Mouse (Mus musculus) megakaryocyte, embryonic 14.5 days (primary cell): ENCODE results near the gene Lekr1. TPM values are rescaled to one million over a fixed set of nuclear protein-coding genes. Genes with fewer than 3 reads are reported as not detected.

Source experiments
- H3K27me3 ChIP-seq: replicated peaks from 2 replicates; pipeline ENCODE3; 2012; ENCODE audit warnings: inconsistent platforms
- H3K36me3 ChIP-seq: replicated peaks from 2 replicates; pipeline ENCODE3; 2012; ENCODE audit warnings: low read length, inconsistent platforms, mixed read lengths
- H3K4me1 ChIP-seq: 2 replicates; pipeline ENCODE4 v1.6.1; 2012; ENCODE audit warnings: inconsistent platforms
- H3K4me3 ChIP-seq: replicated peaks from 2 replicates; pipeline ENCODE3; 2012; ENCODE audit warnings: moderate library complexity, mild to moderate bottlenecking, inconsistent platforms
- H3K9me3 ChIP-seq: 2 replicates; pipeline ENCODE4 v1.6.1; 2012; ENCODE audit warnings: inconsistent platforms
- FLI1 ChIP-seq: IDR thresholded peaks from 2 replicates; pipeline ENCODE4 v1.6.1; 2012; ENCODE audit warnings: low read length, inconsistent platforms, mixed read lengths
- GATA1 ChIP-seq: IDR thresholded peaks from 3 replicates; pipeline ENCODE4 v1.6.1; 2012; ENCODE audit warnings: mixed read lengths, low read length, inconsistent platforms, borderline replicate concordance
- polyA plus RNA-seq: library from polyadenylated mRNA; stranded (reverse); fragments of >175 nt; gene quantifications from 2 replicates; pipeline ENCODE4 v1.2.3, GENCODE M21; 2012; ENCODE audit warnings: low replicate concordance; ENCODE audit not compliant: insufficient read depth

Gene Lekr1
- polyA plus RNA-seq, 1 experiment = 1.2 TPM

DNA sequence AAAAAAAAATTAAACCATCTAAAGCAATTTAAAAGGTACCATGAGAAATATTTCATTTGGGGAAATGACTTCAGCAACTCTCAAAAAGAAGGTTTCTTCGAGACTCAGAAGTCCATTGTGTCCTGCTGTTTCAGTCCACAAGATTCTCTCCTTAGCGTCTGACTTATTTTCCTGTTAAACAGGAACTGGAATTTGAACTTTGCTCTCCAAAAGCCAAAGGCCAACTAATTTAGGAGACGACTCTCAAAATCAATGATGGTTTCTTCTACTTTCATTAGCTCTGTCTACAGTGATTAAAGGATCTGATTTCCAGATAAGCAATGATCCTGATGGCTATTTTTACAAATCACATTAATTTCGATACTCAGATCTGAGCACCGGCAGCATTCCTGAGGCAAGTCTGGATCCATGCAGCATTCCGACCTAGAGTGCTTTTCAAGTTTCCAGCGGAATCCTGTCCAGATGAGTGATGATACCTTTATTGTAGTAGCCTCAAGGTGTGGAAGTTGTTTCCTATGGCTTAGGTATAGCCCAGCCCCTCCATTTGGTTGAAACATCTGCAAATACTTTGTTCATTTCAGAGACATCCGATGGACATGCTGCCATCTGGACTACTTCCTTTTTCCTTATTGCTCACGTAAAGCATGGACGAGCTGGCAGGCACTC is 11.4 kb upstream of the Lekr1 start:
- no peak for TF ChIP-seq FLI1
- no peak for TF ChIP-seq GATA1

GRCm38 (mm10) chr3:65656451-65656850 is 9.6 kb upstream of the Lekr1 start:
- TF ChIP-seq GATA1 (no peak), FLI1 (no peak)
- peaks cover 11% of the 10 kb centered on the region for H3K27me3 ChIP-seq
- H3K4me3 ChIP-seq = no peak overlapping the region
- peaks cover 13% of the 10 kb centered on the region for H3K4me1 ChIP-seq
- H3K36me3 ChIP-seq = no peaks in the 10 kb centered on the region
- peaks cover 4% of the 10 kb centered on the region; the same call in 1 of the 2 replicates for H3K9me3 ChIP-seq

More for the DNA sequence above, 11.4 kb upstream of the Lekr1 start:
- Histone ChIP-seq H3K36me3 (no peaks in the 10 kb centered on the region), H3K27me3 (peaks cover 11% of the 10 kb centered on the region), H3K4me3 (no peak overlapping the region), H3K9me3 (peaks cover 4% of the 10 kb centered on the region; the same call in 1 of the 2 replicates), H3K4me1 (peaks cover 16% of the 10 kb centered on the region)

DNA sequence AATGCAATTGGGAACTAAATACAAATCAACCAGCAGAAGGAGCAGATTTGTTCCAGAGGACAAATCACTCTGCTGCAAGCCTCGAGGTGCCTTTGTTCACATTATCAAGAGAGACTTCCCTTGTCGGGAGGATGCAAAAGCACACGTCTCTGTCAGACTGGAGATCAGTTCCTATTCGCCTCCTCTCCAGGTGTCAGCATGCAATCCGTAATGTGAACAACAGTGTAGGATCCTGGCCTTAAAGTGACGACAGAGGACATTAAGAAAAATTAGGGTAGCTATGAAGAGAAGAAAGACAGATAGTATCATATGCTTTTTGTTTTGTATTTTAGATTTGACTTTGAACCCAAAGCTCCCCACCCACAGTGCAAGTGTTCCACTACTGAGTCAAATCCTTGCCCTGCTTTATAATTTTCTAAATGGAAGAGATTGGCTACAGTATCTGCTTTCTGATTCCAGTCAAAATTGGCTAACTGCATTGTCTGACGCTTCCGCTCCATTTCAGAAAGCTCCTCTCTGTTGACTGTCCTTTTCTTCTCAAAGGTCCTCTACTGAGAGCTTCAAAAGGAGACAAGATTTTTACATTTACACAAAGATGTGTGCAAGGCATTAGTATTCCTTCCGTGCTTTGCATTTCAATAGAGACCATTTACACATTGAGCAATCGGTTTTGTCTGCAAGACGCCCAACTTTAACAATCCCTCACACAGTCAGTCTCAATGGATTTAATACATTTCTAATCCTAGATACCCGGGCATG is 8.9 kb upstream of the Lekr1 start:
- Histone ChIP-seq H3K36me3 (no peaks in the 10 kb centered on the region), H3K9me3 (peaks cover 4% of the 10 kb centered on the region; the same call in 1 of the 2 replicates), H3K4me1 (peaks cover 13% of the 10 kb centered on the region), H3K27me3 (peaks cover 11% of the 10 kb centered on the region), H3K4me3 (no peak overlapping the region)
- TF ChIP-seq FLI1 (no peak), GATA1 (no peak)

DNA sequence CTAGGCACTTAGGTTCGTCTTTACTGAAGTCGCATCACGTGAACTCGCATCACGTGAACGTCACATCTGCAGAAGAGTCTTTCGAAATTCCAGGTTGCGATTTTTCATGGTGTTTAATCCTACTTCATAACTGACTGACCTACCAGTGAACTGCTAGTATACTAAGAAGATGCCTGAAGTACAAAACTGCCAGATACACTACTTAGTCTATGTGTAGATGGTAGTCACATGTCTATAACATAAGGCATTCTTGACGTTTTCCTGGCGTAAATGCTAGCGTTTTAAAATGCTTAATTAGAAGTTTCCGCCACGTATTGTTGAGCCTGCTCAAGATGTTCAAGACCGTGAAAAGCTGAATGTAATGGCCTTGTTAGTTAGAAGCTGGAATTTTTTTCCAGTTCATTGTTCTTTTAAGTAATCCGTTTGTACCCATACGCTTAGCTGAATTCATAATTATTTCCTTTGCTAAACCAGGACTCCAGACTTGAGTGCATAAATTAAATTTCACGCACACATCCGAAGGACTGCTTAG is 7.9 kb upstream of the Lekr1 start:
- no peak for TF ChIP-seq FLI1
- no peak for TF ChIP-seq GATA1
- H3K9me3 ChIP-seq = no peaks in the 10 kb centered on the region
- peaks cover 15% of the 10 kb centered on the region for H3K4me1 ChIP-seq
- H3K27me3 ChIP-seq = peaks cover 11% of the 10 kb centered on the region
- no peaks in the 10 kb centered on the region for H3K36me3 ChIP-seq
- no peak overlapping the region for H3K4me3 ChIP-seq

GRCm38 (mm10) chr3:65658721-65659619 is 7.1 kb upstream of the Lekr1 start:
- Histone ChIP-seq H3K4me1 (peaks cover 17% of the 10 kb centered on the region), H3K4me3 (peak overlapping the region; percentile 92), H3K9me3 (no peaks in the 10 kb centered on the region), H3K36me3 (no peaks in the 10 kb centered on the region), H3K27me3 (peaks cover 11% of the 10 kb centered on the region)
- TF ChIP-seq GATA1 (no peak), FLI1 (no peak)

GRCm38 (mm10) chr3:65659620-65659932 is 6.5 kb upstream of the Lekr1 start:
- TF ChIP-seq FLI1 (no peak), GATA1 (no peak)
- Histone ChIP-seq H3K36me3 (no peaks in the 10 kb centered on the region), H3K4me3 (peak overlapping the region; percentile 92), H3K9me3 (no peaks in the 10 kb centered on the region), H3K4me1 (peaks cover 17% of the 10 kb centered on the region), H3K27me3 (peaks cover 11% of the 10 kb centered on the region)

DNA sequence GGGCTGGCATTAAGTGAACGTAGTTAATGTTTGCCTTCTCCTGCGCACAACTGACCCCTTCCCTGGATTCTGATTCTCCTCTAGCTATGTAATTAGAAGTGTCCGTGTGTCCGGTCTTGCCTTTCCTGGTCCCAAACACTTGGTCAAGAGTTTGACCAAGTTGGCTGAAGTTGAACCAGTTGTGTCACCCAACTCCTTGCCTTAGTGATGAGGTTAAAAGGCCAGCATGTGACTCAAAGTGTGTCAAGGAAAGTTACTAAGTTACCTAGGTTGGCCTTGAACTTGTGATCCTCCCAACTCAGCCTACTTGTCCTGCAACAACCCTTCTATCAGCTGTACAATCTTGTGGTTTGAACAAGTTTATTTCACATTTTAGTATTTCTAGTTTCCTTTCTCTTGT is 5.7 kb upstream of the Lekr1 start:
- Histone ChIP-seq H3K36me3 (no peaks in the 10 kb centered on the region), H3K4me3 (no peak overlapping the region), H3K9me3 (no peaks in the 10 kb centered on the region), H3K27me3 (peaks cover 11% of the 10 kb centered on the region), H3K4me1 (peaks cover 17% of the 10 kb centered on the region)
- TF ChIP-seq FLI1 (no peak), GATA1 (no peak)

- no peak for TF ChIP-seq FLI1
- no peak for TF ChIP-seq GATA1
- H3K27me3 ChIP-seq = peaks cover 11% of the 10 kb centered on the region
- no peaks in the 10 kb centered on the region for H3K9me3 ChIP-seq
- H3K4me1 ChIP-seq = peaks cover 28% of the 10 kb centered on the region
- no peaks in the 10 kb centered on the region for H3K36me3 ChIP-seq
- H3K4me3 ChIP-seq = no peak overlapping the region
Observed at GRCm38 (mm10) chr3:65661731-65662130, 4.3 kb upstream of the Lekr1 start.

DNA sequence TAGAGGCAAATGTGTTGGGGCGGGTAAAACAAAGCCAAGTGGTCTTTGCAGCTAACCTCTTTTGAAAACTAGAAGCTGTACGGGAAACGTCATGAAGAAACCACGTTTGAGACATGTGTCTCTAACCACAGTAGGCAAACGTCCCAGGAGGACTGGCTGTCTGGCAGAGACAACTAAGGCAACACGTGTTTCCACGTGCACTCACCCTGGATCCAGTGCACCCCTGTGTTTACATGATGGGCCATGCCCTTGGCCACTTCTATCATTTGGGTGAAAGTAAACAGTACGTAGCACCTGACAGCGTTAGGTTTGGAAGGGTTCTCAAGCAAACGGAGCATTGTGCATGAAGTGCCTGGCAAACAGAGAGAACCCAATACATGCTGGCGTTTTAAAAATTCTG is 2.9 kb upstream of the Lekr1 start:
- no peak overlapping the region for H3K4me3 ChIP-seq
- H3K4me1 ChIP-seq = peaks cover 28% of the 10 kb centered on the region
- peaks cover 11% of the 10 kb centered on the region for H3K27me3 ChIP-seq
- no peaks in the 10 kb centered on the region for H3K36me3 ChIP-seq
- H3K9me3 ChIP-seq = no peaks in the 10 kb centered on the region
- TF ChIP-seq GATA1 (no peak), FLI1 (no peak)

- Histone ChIP-seq H3K9me3 (no peaks in the 10 kb centered on the region), H3K27me3 (no peaks in the 10 kb centered on the region), H3K4me1 (peaks cover 25% of the 10 kb centered on the region), H3K4me3 (no peak overlapping the region), H3K36me3 (peaks cover 15% of the 10 kb centered on the region)
- TF ChIP-seq FLI1 (no peak), GATA1 (no peak)
Observed at GRCm38 (mm10) chr3:65670216-65670615, 4.2 kb downstream of the Lekr1 start.
